Mouse (Mus musculus) cerebral cortex, adult 2 months (tissue): ENCODE data around the gene Adamtsl3.

Experiments
- whole genome bisulfite sequencing: fragments of 180-500 bp; shearing (Covaris S2); methylation state at CpG from one replicate; pipeline ENCODE4 v1.1.7; 2018; 5-methylcytosine and 5-hydroxymethylcytosine counted together

The Adamtsl3 gene

DNA sequence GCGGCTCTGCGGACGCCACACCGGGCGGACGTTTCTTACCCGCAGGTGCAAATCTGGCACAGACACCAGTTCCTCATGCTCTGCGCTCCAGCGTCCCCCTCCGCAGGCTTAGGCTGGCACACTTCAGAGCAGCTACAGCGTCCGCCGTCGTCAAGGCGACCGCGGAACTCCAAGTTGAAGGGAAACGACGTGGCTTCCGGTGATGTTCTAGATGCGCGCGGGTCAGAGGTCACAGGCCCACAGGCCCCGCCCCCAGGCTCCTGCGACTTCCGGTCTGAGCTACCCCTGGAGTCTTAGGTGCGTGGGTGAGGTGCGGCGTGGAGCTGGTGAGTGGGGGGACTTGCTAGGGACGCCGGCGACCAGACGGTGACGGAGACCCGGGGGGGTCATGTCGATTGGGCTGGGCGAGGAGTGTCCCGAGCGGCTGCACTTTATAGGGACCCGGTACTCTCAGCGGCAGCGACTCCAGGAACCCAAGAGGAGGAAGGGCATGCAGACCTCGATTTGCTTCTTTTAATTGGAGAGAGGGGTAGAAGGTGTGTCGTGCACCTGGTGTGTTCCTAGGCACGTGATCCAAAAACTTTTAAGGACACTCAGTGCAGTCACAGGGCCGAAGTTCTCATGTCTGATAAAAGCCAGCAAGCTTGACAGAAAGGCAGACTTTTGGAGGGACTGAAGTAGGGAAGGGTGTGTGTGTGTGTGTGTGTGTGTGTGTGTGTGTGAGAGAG, 313.0 kb downstream of the Adamtsl3 start, which contains the start of the genes Saxo2 and Efl1:
TSS of gene Saxo2 (minus strand) at position 176 of the 728 bp plus-strand sequence.
TSS of gene Efl1 (plus strand) at position 262 of the 728 bp plus-strand sequence.
- under 1% methylated on average over 46 of the region's 46 CpGs for WGBS

GRCm38 (mm10) chr7:82649081-82649445, 313.6 kb downstream of the Adamtsl3 start:
- WGBS = 10% methylated on average over 6 of the region's 6 CpGs
